Mouse (Mus musculus) adrenal gland, postnatal 10 days (tissue): Measurements from ENCODE around the gene Zfp493. TPM values are rescaled to one million over a fixed set of nuclear protein-coding genes. Genes with fewer than 3 reads are reported as not detected.
"Not testable (repeated sequence)": the region's sequence is repeated elsewhere in the genome, so short reads cannot be mapped to it uniquely, and the experiment has no call there.

ENCODE experiments used
- DNase-seq: peaks from one replicate; pipeline ENCODE4 v3.0.0; 2021; ENCODE audit warnings: mixed read lengths
- long read RNA-seq, 2 experiments: library from polyadenylated mRNA; stranded (forward); transcript quantifications; one replicate each; pipeline ENCODE4 v2.0.0; 2021
- total RNA-seq, 2 experiments: library from RNA; stranded (reverse); gene quantifications; 2 replicates each; pipeline ENCODE4 v1.2.3; 2021

Zfp493 gene
- 1 to 10 TPM; 1.2 to 2.2 TPM for total RNA-seq
- long read RNA-seq, experiment 1, partial matches to known transcripts = 0 of 1 reads
- long read RNA-seq, experiment 1, other reads (novel, unspliced or antisense) = 0 of 1 reads
- long read RNA-seq, experiment 2, partial matches to known transcripts = 0 of 1 reads
- long read RNA-seq, experiment 2, other reads (novel, unspliced or antisense) = 0 of 1 reads

GRCm38 (mm10) chr13:67779265-67780221 lies at the start of gene Zfp493:
Gene Zfp493, plus strand, starts transcription at chr13:67779693.
- DNase-seq = peak; percentile 77

- DNase-seq = not testable (repeated sequence)
Measured at GRCm38 (mm10) chr13:67734391-67734790, 45.1 kb upstream of the Zfp493 start.

- DNase-seq = no peak
Measured at GRCm38 (mm10) chr13:67742941-67743340, 36.6 kb upstream of the Zfp493 start.

GRCm38 (mm10) chr13:67743896-67744295 lies 35.6 kb upstream of the Zfp493 start:
- DNase-seq = no peak

GRCm38 (mm10) chr13:67754333-67755306 lies 24.9 kb upstream of the Zfp493 start, which contains the start of gene Zfp85:
Gene Zfp85, minus strand, starts transcription at chr13:67755228.
- peak; percentile 80 for DNase-seq

GRCm38 (mm10) chr13:67755761-67756160 lies 23.7 kb upstream of the Zfp493 start:
- no peak for DNase-seq

GRCm38 (mm10) chr13:67759966-67760365 lies 19.5 kb upstream of the Zfp493 start:
- no peak for DNase-seq

GRCm38 (mm10) chr13:67763031-67763768 lies 16.3 kb upstream of the Zfp493 start:
- no peak for DNase-seq

GRCm38 (mm10) chr13:67791921-67792455 lies 12.5 kb downstream of the Zfp493 start:
- no peak for DNase-seq

GRCm38 (mm10) chr13:67798618-67799017 lies 19.1 kb downstream of the Zfp493 start:
- DNase-seq = no peak

GRCm38 (mm10) chr13:67799151-67799550 lies 19.7 kb downstream of the Zfp493 start:
- DNase-seq = not testable (repeated sequence)

GRCm38 (mm10) chr13:67811651-67812210 lies 32.2 kb downstream of the Zfp493 start:
- no peak for DNase-seq

GRCm38 (mm10) chr13:67812961-67813709 lies 33.6 kb downstream of the Zfp493 start:
- no peak for DNase-seq

- DNase-seq = peak; percentile 81
Measured at GRCm38 (mm10) chr13:67813710-67814660, 34.5 kb downstream of the Zfp493 start, which contains the start of gene Zfp273. Gene Zfp273, plus strand, starts transcription at chr13:67813740.

- no peak for DNase-seq
Measured at GRCm38 (mm10) chr13:67818636-67819035, 39.1 kb downstream of the Zfp493 start.

GRCm38 (mm10) chr13:67830911-67831336 lies 51.4 kb downstream of the Zfp493 start, which contains the start of gene Gm10037:
Gene Gm10037, plus strand, starts transcription at chr13:67831106.
- peak; percentile 71 for DNase-seq

GRCm38 (mm10) chr13:67833137-67833536 lies 53.6 kb downstream of the Zfp493 start:
- not testable (repeated sequence) for DNase-seq
